Mouse (Mus musculus) small intestine, adult 2 months (tissue): ENCODE measurements around the gene Tbc1d4. TPM values are rescaled to one million over a fixed set of nuclear protein-coding genes. Genes with fewer than 3 reads are reported as not detected.

Experiments used
- H3K27ac ChIP-seq: fragments of 200-500 bp; 2 replicates; pipeline ENCODE4 v1.5.1; 2012; ENCODE audit warnings: low read depth, low read length, control low read depth, inconsistent platforms; ENCODE audit not compliant: insufficient read depth
- H3K27me3 ChIP-seq: fragments of 200-500 bp; 2 replicates; pipeline ENCODE4 v1.6.1; 2012; ENCODE audit warnings: mild to moderate bottlenecking, moderate library complexity, low read length, inconsistent platforms; ENCODE audit not compliant: control insufficient read depth, insufficient read depth
- H3K36me3 ChIP-seq: fragments of 200-500 bp; 2 replicates; pipeline ENCODE4 v1.6.1; 2012; ENCODE audit warnings: mild to moderate bottlenecking, low read length, control low read depth, inconsistent platforms; ENCODE audit not compliant: control insufficient read depth, insufficient read depth
- H3K4me1 ChIP-seq: fragments of 200-500 bp; 2 replicates; pipeline ENCODE4 v1.6.1; 2012; ENCODE audit warnings: low read length, inconsistent platforms, mixed read lengths; ENCODE audit not compliant: control insufficient read depth, insufficient read depth, insufficient read length
- H3K4me3 ChIP-seq: fragments of 200-500 bp; 2 replicates; pipeline ENCODE4 v1.5.1; 2012; ENCODE audit warnings: low read depth, mild to moderate bottlenecking, control low read depth, inconsistent platforms, low read length, moderate library complexity
- CTCF ChIP-seq: fragments of 200-500 bp; IDR thresholded peaks from 2 replicates; pipeline ENCODE4 v1.5.1; 2012; ENCODE audit warnings: low read depth, mild to moderate bottlenecking, control low read depth, inconsistent platforms, low read length, moderate library complexity, mixed read lengths; ENCODE audit not compliant: insufficient replicate concordance, insufficient read length; ENCODE audit errors: extremely low read depth
- POLR2A ChIP-seq: fragments of 200-500 bp; IDR thresholded peaks from 2 replicates; pipeline ENCODE4 v1.6.1; 2012; ENCODE audit warnings: low read depth, mild to moderate bottlenecking, control low read depth, inconsistent platforms, low read length, moderate library complexity
- WGBS: fragments of 180-500 bp; shearing (Covaris S2); methylation state at CpG from one replicate; pipeline ENCODE4 v1.1.7; 2018; 5-methylcytosine and 5-hydroxymethylcytosine counted together
- polyA plus RNA-seq: library from polyadenylated mRNA; depleted of rRNA; stranded (reverse); fragments of >200 nt; gene quantifications from 2 replicates; pipeline ENCODE4 v1.2.3, GENCODE M21; 2012

Gene Tbc1d4
- polyA plus RNA-seq, 1 experiment, result 1.3 TPM

GRCm38 (mm10) chr14:101574536-101574935, 34.5 kb downstream of the Tbc1d4 start:
- Histone ChIP-seq H3K4me1 (no peaks in the 10 kb centered on the region), H3K36me3 (no peaks in the 10 kb centered on the region), H3K27ac (no peak overlapping the region), H3K27me3 (no peaks in the 10 kb centered on the region), H3K4me3 (no peak overlapping the region)
- 100% methylated on average over 1 of the region's 1 CpGs for WGBS
- TF ChIP-seq POLR2A, result no peak
- no peak for TF ChIP-seq CTCF

DNA sequence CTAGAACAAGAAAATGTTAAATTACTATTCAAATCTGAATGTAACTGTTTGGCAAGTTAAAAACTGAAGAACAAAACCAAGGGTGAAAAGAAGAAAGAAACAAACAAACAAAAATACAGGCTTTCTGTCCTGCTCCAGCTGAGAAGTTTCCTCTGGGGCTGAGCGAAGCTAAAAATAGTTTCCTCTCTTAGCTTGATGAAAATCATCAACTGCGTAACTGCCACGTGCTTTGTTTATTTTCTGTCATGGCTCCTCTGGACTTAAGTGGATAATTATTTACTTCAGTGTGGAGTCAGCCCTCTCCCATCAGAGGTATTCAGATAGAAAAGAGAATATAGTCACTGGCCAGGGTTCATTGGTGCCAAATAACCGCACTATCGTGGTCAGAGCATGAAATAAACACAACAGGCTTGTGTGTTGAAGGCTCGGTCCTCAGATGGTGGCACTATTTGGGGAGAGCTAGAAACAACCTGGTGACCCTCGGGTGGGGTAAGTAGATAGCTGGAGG, 35.8 kb downstream of the Tbc1d4 start:
- TF ChIP-seq CTCF (no peak), POLR2A (no peak)
- no peaks in the 10 kb centered on the region for H3K27me3 ChIP-seq
- WGBS, result 73% methylated on average over 7 of the region's 7 CpGs
- no peak overlapping the region for H3K27ac ChIP-seq
- no peak overlapping the region for H3K4me3 ChIP-seq
- no peaks in the 10 kb centered on the region for H3K4me1 ChIP-seq
- H3K36me3 ChIP-seq, result no peaks in the 10 kb centered on the region

DNA sequence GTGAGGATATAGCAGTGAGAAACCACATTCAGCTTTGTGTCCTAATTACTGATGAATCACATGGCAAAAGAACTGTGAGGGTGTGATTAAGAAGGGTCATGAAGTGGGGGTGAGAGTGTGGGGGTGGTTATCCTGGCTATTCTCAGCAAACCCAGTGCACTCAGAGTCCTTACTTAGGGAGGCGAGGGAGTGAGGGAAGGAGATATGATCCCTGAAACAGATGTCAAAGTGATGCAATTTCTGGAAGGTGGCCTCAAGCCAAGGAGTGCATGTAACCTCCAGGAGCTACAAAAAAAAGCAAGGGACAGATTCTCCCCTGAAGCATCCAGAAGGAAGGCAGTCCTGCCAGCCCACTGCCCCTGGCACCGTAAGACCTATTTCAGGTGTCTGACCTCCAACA, 40.2 kb downstream of the Tbc1d4 start:
- 82% methylated on average over 2 of the region's 2 CpGs for WGBS
- Histone ChIP-seq H3K4me3 (no peak overlapping the region), H3K27ac (no peak overlapping the region), H3K36me3 (no peaks in the 10 kb centered on the region), H3K27me3 (no peaks in the 10 kb centered on the region), H3K4me1 (no peaks in the 10 kb centered on the region)
- no peak for TF ChIP-seq CTCF
- TF ChIP-seq POLR2A, result no peak

DNA sequence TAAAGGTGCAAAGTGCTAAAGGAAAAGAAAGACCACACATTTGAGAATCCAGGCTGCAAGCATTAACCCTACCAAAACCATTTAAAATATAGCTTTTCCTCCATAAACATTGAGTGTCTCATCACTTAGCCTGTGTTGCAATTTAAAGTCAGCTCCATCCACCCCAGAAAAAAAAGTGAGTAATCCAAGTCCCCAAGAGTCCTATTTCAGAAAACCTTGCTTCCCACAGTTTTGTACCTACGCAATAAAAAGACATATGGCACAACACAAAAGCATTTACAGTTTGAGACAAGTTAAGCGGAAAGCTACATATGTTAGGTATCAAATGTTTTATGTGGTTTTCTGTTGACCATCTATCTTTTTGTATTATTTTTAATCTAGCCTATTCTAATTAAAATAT, 42.3 kb downstream of the Tbc1d4 start:
- no peak overlapping the region for H3K27ac ChIP-seq
- TF ChIP-seq CTCF (no peak), POLR2A (no peak)
- no peak overlapping the region for H3K4me3 ChIP-seq
- H3K4me1 ChIP-seq, result no peaks in the 10 kb centered on the region
- 97% methylated on average over 2 of the region's 2 CpGs for WGBS
- no peaks in the 10 kb centered on the region for H3K36me3 ChIP-seq
- H3K27me3 ChIP-seq, result no peaks in the 10 kb centered on the region

- WGBS, result 77% methylated on average over 3 of the region's 3 CpGs
- Histone ChIP-seq H3K4me1 (no peaks in the 10 kb centered on the region), H3K4me3 (no peak overlapping the region), H3K36me3 (no peaks in the 10 kb centered on the region), H3K27me3 (no peaks in the 10 kb centered on the region), H3K27ac (no peak overlapping the region)
- TF ChIP-seq CTCF, result no peak
These were observed 43.3 kb downstream of the Tbc1d4 start for GRCm38 (mm10) chr14:101565661-101566060.

- peaks cover 5% of the 10 kb centered on the region; the same call in 1 of the 2 replicates for H3K4me1 ChIP-seq
- H3K36me3 ChIP-seq, result no peaks in the 10 kb centered on the region
- H3K27me3 ChIP-seq, result no peaks in the 10 kb centered on the region
- H3K27ac ChIP-seq, result no peak overlapping the region
- 77% methylated on average over 12 of the region's 12 CpGs for WGBS
- no peak overlapping the region for H3K4me3 ChIP-seq
- TF ChIP-seq POLR2A (no peak), CTCF (no peak)
These were observed 47.7 kb downstream of the Tbc1d4 start for GRCm38 (mm10) chr14:101561251-101561701.

DNA sequence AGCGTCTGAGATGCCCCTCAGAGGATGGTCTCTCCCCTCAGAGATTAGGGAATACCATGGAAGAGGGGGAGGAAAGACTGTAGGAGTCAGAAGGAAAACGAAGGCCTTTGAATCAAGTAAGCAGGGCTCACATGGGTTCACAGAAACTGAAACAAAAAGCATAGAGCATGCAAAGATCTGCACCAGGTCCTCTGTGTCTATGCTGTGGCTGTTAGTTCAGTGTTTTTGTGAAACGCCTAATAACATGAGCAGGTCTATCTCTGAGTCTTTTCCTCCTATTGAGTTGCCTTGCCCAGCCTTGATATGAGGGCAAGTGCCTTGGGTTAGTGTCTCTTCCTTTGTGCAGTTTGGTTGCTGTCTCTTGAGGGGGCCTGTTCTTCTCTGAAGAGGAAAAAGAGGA, 49.5 kb downstream of the Tbc1d4 start:
- WGBS, result 21% methylated on average over 3 of the region's 3 CpGs
- Histone ChIP-seq H3K27me3 (no peaks in the 10 kb centered on the region), H3K36me3 (no peaks in the 10 kb centered on the region), H3K4me3 (no peak overlapping the region; the same call in 1 of the 2 replicates), H3K4me1 (peaks cover 5% of the 10 kb centered on the region; the same call in 1 of the 2 replicates), H3K27ac (peak overlapping the region; percentile 53)
- TF ChIP-seq CTCF (no peak), POLR2A (no peak)
